Mouse (Mus musculus) gastrocnemius, postnatal 14 days (tissue): Measurements from ENCODE around the gene Cul1. TPM values are rescaled to one million over a fixed set of nuclear protein-coding genes. Genes with fewer than 3 reads are reported as not detected.

ENCODE experiments used
- DNase-seq: peaks from one replicate; pipeline ENCODE4 v3.0.0; 2021; ENCODE audit warnings: mixed read lengths
- intact Hi-C: fragments of 180-260 bp; cut with DNase I; formaldehyde crosslinking; loops from one replicate; pipeline ENCODE4 v1.15.1; 2025; ENCODE audit warnings: low total_unique reads
- total RNA-seq, 2 experiments: library from RNA; stranded (reverse); gene quantifications; 2 replicates each; pipeline ENCODE4 v1.2.3; 2021

The Cul1 gene
- total RNA-seq, 2 experiments from 2014 or later, result 59.0 to 59.7 TPM

DNA sequence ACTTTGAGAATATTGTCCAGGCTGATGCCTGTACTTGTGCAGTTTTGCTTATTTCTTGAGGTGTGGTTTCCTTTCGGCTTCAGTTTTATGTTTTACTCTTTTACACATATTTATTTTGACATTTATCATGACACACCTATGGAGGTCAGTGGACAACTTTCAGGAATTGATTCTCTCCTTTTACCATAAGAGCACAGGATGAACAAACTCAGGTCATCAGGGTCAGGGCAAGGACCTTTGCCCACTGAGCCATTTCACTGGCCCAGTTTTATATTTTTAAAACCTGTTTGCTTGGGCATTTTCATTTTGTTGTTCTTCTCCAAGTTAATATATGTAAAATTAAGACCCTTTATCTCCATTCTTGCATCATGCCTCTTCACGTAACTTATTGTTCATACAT lies 13.3 kb downstream of the Cul1 start:
- intact Hi-C loops, result no loop called here
- DNase-seq, result no peak

DNA sequence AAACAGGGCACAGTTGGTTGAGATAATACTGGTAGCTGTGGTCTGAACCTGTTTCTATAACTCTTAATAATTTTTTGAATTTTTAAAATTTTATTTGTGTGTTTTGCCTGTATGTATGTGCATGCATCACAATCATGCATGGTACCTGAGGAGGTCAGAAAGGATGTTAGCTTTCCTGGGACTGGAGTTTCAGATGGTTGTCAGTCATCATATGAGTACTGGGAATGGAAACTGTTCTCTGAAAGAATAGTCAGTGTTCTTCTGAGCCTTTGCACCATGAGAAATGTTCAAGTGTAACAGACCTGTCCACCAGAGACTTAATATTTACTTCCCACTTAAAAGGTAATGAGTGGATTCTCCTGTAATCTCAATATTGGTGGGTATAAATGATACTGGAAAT lies 13.9 kb downstream of the Cul1 start:
- DNase-seq, result no peak
- intact Hi-C loops, result no loop called here

DNA sequence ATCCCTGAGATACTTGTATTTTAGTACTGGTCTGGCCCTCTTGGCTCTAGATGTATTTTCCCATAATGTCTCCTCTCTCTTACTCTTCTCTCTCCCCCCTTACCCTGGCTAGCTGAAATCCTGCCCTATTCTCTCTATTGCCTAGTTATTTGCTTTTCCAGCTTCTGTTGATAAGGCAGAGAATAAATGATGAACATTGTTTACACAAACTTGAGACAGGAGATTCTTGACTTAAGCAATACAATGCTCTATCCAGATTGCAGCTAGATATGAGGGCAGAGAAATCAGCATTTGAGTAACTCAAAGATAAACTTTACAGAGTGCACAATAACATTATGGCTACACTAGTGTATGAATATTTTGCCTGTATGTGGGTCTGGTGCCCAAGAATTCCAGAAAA lies 16.6 kb downstream of the Cul1 start:
- intact Hi-C loops, result no loop called here
- no peak for DNase-seq

DNA sequence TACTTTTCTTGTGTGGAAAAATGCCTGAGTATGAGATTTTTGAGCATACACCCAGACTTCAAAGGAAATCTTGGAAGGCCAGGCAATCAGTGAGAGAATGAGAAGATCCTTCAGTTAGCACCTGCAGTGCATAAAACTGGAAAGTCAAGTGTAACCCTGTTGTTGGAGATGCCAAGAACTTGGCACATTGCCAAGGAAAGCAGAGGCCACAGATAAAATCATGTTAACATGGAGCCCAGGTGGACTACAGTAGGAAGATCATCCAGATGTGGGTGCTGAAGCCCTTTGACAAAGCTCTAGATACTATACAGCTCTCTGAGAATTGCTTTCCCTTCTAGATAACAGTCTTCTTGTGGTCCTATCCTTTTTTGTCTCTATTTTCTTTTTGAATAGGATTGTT lies 19.2 kb downstream of the Cul1 start:
- no peak for DNase-seq
- intact Hi-C loops, result no loop called here

DNA sequence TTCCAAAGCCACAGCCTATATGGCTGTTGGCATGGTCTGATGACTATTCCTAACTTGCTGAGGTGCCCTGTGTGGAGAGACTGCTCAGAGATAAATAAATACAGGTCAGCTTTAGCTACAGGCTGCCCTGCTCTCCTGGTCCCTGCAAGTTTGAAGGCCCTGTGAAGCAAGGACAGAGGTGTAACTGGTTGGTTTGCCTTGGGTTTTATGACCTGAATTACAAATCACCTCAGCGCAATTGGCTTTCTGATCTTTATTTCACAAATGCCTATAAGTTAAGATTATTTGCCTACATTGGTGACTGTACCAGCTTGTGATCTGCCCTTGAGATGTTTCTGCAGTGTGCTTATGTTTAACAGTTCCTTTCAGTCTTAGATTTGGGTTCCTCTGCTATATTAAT lies 28.8 kb downstream of the Cul1 start:
- intact Hi-C loops, result no loop called here
- no peak for DNase-seq

DNA sequence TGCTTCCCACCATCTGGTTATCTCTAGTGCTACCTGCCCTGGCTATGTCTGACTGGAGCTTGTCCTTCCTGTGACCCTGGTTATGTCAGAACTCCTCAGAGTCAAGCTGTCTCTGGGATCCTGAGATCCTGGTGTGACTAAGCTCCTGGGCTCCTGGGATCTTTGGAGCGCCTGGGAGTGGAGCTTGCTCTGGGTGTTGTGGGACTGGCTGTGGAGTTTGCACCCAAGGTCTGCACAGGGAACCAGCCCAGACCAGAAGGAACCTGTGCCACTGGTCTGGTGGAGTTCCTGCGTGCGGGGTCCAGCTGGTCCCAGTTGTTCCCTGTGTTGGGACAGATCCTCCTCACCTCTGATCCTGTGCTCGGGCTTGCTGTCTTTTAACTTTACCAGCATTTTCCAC lies 41.4 kb downstream of the Cul1 start:
- intact Hi-C loops, result no loop called here
- DNase-seq, result no peak

DNA sequence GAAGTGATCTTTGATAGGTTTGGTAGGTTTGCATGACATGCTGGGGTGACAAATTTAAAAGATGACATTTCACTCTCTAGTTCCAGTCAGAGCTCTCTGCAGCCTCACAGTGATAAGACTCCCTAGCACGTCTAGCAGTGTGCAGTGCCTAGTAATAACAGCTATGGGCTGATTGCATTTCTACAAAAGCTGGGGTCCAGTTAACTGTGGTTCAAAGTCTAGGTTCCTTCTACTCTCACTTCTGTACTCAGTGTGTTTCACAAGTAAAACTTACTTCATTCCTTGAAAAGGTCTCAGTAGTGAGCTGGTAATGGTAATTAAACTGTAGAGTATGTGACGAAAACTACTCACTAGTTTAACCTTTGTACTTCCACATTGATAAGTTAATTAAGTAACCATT lies 66.8 kb downstream of the Cul1 start:
- DNase-seq, result no peak
- intact Hi-C loops, result no loop called here

DNA sequence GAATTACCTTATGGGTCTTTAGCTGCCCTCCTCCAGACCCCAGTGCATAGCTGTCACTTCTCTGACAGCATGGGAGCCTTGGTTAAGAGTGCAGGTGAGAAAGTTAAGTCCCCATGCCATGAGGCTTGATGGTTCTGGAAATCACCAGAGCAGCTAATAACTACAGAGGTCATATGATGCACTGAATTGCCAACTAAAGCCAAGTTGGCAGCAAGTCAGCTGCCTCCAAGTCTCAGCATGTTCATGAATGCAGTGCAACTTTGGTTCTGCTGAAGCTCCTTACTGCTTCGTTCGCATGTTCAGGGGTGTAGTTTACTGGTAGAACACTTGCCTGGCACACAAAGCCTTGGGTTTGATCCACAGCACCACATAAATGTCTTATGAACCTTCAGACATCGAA lies 69.2 kb downstream of the Cul1 start:
- intact Hi-C loops, result no loop called here
- DNase-seq, result no peak

DNA sequence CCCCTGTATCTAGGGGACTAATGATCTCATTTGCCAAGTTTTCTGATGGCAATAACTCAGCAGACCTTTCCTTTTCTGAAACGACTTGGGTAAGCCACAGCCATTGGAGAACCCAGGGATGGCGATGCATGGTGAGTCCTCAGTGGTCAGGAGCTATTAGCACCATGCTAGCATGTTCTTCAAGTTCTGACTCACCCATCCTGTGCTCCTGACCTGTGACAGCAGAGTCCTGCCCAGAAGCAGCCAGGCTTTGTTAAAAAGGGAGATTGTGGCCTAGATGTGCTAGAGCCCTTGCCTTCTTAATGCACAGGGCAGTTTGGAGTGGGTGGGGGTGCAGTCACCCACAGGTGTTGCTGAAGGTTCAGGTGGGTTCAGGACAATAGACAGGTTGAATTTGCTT lies 71.8 kb downstream of the Cul1 start:
- intact Hi-C loops, result no loop called here
- no peak for DNase-seq

DNA sequence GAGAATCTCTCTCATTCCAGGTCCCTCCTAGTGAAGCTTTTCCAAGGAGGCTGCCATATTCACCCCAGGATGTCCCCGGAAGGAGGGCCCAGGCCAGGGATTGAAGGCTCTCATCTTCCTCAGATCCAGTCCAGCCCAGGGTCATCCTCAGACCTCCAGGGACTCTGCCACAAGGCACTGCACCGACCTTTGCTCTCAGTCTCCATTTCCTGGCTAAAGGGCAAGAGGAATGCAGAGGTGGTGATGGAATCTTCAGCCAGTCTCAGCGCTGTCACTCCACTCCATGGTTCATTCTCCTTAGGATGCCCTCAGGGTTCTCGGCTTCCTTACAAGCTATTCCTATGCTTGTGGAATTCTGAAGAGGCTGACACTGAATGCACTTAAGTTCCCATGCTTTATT lies 73.2 kb downstream of the Cul1 start:
- DNase-seq, result no peak
- intact Hi-C loops, result no loop called here

DNA sequence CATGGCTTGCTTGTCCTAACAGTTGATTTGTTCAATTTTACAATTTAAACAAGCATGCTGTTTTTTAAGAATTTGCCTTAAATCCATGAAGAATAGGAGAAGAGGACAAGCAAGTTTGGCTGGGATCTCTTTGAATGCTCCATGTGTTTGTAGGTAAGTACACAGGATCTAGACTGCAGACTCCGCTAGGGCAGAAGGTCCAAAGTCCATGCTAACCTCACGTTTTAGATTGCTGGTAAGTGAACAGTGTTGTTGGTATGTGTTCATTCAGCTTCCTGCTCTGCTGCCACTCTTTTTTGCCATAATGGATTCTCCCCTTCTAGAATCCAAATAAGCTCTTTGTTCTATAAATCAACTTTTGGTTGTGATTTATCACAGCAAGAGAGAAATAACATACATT lies 73.9 kb downstream of the Cul1 start:
- intact Hi-C loops, result no loop called here
- no peak for DNase-seq

DNA sequence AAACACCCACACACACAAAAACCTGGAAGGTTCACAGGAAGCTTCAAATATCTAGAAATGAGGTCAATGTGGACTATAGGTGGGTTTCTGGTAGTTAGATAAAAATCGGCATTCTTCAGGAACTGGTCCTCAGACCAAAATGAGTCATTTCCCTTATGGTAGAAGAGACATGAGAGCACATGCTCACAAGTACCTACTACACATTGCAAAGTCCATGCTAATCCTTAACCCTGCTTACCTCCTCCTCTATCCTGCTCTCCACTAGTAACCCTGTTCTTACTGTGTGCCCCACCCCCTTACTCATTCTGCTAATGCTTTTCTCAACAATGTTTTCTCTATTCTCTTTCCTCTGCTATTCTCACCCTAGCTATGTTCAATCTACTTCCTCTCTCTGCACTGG lies 74.5 kb downstream of the Cul1 start:
- DNase-seq, result no peak
- intact Hi-C loops, result no loop called here

DNA sequence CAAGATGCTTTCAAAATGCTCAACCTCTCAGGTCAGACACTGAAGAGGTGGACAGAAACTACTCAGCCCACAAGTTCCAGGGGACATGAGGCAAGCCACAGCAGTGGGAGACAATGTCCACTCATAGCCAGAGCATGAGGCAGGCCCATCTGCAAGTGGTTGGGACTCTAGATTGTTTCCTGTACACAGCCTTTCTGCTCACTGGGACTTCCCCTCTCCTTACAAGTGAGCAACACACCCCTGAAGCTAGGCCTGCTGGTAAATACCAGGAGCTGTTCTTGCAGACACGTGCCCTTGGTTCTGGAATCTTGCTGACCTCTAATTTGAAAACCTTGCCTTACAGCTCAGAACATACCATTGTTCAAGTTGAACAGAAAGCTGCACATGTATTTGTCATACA lies 79.3 kb downstream of the Cul1 start:
- DNase-seq, result no peak

DNA sequence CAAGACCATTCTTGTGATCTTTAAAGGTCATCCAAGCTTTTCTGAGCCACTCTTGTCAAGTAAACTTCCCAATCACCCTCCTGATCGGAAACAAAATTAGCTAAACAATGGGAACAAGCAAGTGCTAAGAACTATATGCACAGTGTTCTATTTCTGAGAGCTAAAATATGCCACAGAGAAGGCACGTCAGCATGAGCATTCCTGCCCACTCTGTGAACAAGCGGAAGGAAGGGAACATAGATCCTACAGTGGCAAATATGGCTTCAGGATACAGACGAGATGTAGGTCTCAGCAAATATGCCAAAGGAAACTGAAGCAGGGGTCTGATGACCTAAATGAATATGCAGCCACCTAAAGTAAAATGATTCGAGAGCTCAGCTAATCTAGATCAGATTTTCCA lies 82.1 kb downstream of the Cul1 start:
- no peak for DNase-seq
- intact Hi-C loops, result no loop called here

More for the DNA sequence above, 79.3 kb downstream of the Cul1 start:
- intact Hi-C loops, result no loop called here

DNA sequence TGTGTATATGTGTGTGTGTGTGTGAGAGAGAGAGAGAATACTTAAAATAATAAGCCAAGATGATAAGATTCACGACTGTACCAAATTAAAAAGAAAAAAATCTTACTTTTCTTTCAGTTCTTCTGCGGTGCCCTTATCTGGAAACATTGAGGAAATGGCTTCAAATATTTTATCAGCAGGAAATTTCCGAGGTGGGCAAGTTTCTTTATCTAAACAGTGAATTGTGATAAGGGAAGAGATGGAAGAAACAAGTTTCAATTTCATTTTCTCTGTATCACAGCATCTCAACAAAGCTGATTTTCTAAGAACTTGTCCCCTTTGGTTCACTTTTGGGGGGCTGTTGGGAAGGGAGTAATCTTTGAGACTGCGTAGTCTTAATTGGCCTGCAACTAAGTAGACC lies 99.1 kb downstream of the Cul1 start:
- DNase-seq, result no peak
- intact Hi-C loops, result no loop called here

DNA sequence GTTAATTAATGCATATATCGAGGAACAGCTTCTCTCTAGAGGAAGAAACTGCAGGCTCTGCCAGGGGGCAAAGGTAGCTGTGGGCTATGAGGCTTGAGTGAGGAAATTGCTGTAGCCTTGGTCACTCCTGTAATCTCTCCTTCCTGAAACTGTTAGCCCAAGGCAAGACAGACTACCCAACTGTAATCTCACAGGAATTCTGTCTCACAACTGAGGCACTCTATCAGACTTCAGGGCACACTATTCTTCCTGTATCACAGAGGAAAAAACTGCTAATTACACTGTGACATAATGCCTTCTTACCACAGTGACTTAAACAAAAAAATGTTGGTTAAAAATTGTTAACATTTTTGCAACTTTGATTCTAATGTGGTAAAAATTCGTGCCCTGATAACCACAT lies 106.1 kb downstream of the Cul1 start:
- intact Hi-C loops, result no loop called here
- no peak for DNase-seq

DNA sequence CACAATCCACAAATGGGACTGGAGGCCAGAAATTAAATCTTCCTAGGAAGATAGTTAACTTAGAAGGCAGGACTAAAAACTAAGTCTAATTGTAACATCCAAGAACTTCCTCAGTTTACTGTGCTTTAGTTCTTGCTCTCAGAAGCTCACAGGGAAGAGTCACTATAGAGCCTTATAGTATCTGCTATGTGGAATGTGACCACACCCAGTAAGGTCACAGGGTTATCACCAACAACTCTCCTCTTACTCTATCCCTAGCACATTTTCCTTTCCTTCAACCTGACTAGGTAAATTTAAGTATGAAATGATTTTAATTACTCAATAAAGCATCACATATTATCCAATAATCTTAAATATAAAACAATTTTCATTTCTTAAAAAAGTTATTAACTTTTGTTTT lies 107.2 kb downstream of the Cul1 start:
- intact Hi-C loops, result no loop called here
- DNase-seq, result no peak

DNA sequence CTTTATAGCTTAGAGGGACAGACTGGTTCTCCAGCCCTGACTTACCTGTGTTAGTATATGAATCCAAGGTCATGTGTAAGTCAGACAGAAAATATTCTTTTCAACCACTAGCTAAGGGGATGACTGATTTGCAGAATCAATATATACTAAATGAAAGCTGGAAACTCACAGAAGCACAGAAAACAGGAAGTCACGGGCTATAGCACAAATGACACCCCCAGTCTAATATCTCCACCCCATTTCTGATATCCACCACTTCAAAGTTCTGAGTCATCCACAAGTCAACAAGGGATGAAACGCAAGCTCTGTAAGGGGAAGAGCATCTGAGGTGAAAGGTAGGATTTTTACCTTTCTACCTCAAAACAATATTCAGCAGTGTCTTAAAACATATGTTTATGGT lies 107.6 kb downstream of the Cul1 start:
- intact Hi-C loops, result no loop called here

DNA sequence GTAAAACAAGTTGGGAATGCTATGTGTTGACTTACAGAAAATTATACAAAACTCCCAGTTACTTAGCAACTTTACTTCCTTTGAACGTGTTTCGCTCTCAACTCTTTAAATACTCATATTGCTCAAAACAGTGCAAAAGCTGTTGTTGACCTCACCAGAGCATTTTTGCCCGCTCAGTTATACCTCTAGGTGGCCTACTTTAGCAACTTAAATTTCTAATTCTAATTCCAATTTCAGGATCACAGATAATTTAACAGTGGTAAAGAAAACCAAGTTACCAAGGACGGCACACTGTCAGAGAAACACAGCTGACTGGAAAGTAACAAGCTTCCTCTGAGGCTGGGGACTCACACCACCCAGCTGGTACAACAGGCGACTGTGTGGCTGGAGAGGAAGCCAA lies 108.2 kb downstream of the Cul1 start:
- intact Hi-C loops, result no loop called here
- DNase-seq, result no peak

More for the DNA sequence above, 107.6 kb downstream of the Cul1 start:
- no peak for DNase-seq

DNA sequence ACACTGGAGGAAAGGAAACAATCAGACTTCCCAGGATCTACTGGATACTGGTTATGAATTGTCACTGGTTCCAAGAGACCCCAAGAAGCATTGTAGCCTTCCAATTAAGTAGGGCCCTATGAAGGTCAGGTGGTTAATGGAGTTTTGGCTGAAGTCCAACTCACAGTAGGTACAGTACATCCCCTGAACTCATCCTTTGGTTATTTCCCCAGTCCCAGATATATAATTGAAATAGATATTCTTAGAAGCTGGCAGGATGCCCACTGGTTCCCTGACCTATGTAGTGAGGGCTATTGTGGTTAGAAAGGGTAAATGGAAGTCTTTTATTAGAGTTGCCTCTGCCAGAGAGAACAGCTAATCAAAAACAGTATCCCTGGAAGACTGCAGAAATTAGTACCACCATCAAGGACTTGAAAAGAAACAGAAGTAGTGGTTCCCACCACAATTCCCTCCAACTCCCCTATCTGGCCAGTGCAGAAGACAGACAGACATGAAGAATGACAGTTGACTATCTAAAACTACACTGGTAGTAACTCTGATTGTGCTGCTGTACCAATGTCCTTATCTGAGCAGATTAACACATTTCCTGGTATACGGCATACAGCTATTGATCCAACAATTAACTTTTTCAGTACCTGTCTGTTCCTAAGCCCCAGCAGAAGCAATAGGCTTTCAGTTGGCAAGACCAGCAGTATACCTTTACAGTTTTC lies 112.3 kb downstream of the Cul1 start:
- DNase-seq, result no peak
- intact Hi-C loops, result no loop called here

DNA sequence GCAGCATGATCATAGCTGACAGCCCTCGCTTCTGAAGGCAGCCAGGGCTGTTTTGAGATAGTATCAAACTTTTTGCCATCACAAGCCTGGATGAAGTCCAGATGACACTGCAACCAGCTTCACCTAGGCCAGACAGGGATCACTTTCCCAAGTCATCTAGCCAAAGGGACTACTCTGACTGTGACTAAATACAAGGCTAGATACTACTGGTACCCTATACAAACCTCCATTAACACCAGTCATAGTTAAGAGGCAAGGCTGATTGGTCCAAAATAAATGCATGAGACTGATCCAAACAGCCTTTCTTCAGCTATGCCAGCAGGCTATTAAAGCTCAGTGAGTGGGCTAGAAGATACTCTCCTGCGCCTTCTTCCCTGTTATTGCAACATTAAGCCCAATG lies 119.7 kb downstream of the Cul1 start:
- intact Hi-C loops, result no loop called here
- DNase-seq, result no peak
